Mouse (Mus musculus) fibroblast of lung, adult 2 months (primary cell): ENCODE measurements around the gene Spz1.
"Not testable (repeated sequence)": the region's sequence is repeated elsewhere in the genome, so short reads cannot be mapped to it uniquely, and the experiment has no call there.

ENCODE experiments used
- DNase-seq: peaks from one replicate; pipeline ENCODE4 v3.0.0-alpha.2; 2011; ENCODE audit warnings: low read depth

Spz1 gene

DNA sequence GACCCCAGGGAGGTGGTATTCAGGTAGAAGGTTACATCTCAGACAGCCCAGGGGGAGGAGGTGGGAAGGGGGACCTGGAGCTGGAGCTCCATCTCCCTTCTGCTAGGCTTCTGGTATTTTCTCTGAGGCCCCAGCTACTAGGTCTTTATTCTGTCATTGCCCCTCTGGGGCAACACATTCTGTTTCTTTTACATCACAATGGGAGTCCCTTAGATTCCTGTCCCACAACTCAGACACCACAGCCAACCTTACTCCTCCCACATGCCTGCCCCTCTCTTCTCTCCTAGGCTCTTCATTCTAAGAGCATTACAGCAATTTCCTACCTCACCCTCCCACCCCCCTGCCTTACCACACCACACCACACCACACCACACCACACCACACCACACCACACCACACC lies at the start of gene Spz1:
TSS of gene Spz1 (minus strand) at position 101 of the 400 bp plus-strand sequence.
- no peak for DNase-seq

- no peak for DNase-seq
Observed at GRCm38 (mm10) chr13:92616459-92616858, 40.5 kb upstream of the Spz1 start.

DNA sequence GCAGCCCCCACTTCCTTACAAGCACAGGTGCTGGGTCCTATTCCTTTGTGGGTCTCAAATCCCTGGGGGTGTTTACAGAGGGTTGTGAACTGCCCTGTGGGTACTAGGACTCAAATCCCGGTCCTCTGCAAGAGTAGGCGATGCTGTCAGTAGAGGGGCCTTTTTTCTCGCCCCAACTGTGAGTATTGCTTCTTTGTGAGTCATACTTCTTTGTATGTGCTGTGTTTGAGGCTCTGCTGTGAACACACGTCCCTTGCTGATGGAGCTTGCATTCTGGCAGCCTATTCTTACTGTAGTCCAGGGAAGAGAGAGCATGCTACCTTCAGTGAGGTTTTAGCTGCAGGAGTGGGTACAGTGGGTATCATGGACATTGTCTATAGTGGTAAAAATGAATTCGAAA lies 39.2 kb upstream of the Spz1 start:
- no peak for DNase-seq

DNA sequence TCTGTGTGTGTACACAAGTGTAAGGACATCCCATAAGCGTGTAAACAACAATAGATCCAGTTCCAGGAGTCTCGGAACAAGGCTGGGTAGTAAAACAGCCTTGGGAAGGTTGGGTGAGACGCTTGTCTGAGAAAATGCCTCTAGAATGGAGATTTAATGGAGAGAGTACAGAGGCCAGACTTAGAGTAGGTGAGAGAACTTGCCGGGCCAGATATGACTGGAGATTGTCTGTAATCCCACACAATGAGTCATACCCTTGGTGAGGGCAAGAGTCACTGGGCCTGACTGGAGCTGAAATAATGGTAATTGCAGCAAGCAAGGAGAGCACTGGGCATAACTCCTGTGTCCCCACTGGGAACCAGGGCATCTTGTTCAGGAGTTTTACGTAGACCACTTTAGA lies 37.1 kb upstream of the Spz1 start:
- DNase-seq, result peak; percentile 33

DNA sequence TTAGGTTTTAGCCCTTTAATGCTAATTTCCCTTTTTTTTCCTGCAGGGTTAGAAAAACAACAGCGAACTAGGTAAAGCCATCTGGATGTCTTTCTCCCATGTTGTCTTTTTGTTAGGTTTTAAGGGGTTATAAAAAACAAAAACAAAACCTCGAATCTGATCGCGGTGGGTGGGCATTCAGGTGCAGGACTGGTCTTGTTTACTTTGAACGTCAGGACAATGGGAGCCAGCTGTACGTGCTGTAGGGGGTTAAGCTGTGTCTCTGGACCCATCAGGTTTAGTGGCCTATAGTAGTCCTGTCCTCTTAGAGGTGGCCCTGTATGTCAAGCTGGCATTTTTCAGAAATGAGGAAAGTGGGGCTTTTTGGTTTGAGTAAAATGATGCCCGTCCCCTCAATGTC lies 35.9 kb upstream of the Spz1 start:
- no peak for DNase-seq

DNA sequence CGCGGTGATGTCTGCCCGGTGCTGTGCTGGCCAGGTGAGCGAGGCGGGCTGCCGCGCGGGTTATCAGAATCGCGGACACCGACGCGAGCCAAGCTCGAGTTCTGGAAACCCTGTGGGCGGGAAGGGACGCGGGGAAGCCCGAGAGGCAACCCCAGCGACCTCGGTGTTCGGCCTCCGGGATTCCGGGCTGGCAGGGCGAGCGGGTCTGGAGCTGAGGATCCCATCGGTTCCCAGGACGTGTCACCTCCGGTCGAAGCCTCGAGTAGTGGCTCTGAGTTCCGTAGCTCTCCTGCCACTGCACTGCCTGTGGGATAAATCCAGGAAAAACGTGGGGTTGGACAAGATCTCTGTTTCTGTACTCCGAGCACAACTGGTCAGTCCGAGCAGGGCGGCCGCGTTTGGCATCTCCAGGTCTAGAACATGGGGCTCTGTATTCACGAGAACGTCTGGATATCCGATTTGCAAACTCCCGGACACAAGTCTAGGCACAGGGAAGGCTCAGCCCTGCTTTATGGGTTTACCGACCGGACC lies 35.3 kb upstream of the Spz1 start:
- DNase-seq, result no peak

GRCm38 (mm10) chr13:92610311-92611221 lies 34.6 kb upstream of the Spz1 start, which contains the start of gene Serinc5:
Serinc5 (plus strand) TSS chr13:92611091.
- peak; percentile 55 for DNase-seq

DNA sequence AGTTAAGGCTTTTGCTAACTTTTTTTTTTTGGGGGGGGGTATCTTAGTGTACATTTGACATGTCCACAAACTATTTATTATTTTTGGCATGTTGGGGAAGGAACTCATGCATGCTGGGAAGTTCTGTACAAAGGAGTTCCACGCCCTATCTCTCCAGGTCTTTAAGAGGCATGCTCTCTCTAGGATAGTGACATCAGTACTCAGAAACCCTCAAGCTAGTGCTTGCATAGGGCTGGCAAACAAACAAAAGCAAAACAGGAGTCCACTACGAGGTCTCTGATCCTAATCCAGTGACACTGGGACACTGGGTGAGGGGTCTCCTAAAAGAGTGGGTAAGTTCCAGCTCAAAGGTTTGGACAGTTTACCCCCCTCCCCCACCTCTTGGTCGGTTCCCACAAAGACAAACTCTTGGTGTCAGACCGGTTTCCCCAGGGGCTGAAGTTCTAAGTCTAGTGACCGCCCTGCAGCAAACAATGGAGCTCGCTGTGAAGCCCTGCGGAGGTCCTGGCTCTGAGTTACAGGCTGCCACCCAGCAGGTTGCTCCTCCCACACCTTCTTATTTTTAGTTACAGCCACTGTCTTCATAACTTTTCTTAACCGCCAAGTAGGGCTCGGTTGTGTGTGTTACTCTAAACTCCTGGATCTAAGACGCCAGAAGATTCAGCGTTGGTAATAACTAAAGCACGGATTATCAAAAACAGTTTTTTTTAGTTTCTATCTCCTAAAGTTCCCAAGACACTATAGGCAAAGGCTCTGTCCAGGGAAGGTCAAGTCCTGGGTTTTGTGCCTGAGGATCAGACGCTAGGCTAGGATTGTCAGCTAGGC lies 33.7 kb upstream of the Spz1 start:
- peak; percentile 27 for DNase-seq

- DNase-seq, result not testable (repeated sequence)
Observed at GRCm38 (mm10) chr13:92605306-92605705, 29.3 kb upstream of the Spz1 start.

- no peak for DNase-seq
Observed at GRCm38 (mm10) chr13:92595424-92595823, 19.5 kb upstream of the Spz1 start.

GRCm38 (mm10) chr13:92594907-92595306 lies 18.9 kb upstream of the Spz1 start:
- DNase-seq, result no peak

- DNase-seq, result no peak
Observed at GRCm38 (mm10) chr13:92594481-92594880, 18.5 kb upstream of the Spz1 start.

GRCm38 (mm10) chr13:92593731-92594396 lies 17.9 kb upstream of the Spz1 start:
- DNase-seq, result no peak

DNA sequence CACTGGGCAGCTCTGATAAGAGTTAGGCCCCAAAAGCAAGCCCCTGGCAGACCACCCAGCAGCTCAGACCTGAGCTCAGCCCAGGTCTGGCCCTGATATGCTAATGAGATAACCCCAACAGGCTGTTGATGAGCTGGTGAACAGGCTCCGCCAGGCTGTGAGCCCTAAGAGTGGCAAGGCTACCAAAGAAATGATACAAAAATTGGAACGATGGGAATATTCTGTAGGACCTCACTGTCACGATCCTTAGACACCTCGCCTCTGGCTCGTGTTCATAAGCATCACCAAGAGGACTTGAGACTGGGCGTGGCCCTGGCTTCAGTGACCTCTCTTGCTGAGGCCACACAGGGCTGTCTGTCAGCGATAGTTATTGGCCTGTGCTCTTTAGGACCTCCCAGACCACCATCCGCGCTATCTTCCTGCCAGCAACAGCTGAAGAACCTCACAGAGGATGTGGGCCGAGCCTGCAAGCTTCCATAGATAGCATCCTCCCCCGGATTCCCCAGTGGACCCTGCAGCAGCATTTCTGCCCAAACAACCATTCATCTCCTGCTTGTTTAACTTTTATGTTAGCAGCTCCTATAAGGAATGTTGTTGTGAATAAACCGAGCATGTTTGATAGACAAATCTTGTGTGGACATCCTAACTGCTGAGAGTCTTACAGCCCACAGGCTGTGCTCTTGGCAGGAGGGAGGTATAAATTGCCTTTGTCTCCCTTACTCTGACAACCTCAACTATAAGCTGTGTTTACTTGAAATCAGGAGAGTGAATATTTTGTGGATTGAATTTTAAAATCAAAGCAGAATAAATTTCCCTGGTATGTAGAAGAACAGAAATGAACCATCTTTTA lies 17.0 kb upstream of the Spz1 start:
- no peak for DNase-seq

GRCm38 (mm10) chr13:92592268-92592785 lies 16.4 kb upstream of the Spz1 start:
- no peak for DNase-seq

DNA sequence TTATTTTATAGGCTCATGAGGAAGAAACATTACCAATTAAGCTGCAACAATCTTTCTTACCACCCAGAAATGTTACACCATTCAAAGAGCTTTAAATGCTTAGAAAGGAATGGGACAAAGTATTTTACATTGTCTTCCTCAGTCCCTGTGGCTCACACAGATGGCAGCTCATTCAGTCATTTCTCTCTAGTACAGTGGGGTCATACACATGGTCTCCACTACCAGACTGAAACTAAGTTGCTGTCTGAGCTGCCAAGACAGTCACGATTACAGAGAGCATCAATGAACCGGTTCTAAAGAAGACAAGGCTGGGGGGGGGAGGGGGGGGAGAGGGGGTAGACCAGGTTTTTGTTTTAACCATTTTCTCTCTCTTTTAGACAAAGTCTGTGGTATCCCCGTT lies 15.3 kb upstream of the Spz1 start:
- DNase-seq, result no peak

GRCm38 (mm10) chr13:92589255-92589654 lies 13.3 kb upstream of the Spz1 start:
- DNase-seq, result no peak

GRCm38 (mm10) chr13:92588704-92589103 lies 12.7 kb upstream of the Spz1 start:
- no peak for DNase-seq

- peak; percentile 44 for DNase-seq
Observed at GRCm38 (mm10) chr13:92584094-92584717, 8.2 kb upstream of the Spz1 start.
